Mouse (Mus musculus): ENCODE data around the gene Lsm7.

GRCm38 (mm10) chr10:80855749-80856073 is 702 bp upstream of the Lsm7 start:
- no peak for TF ChIP-seq GATA1 (IDR thresholded peaks at IDR 0.05; ENCODE audit: borderline replicate concordance, low read length)
- TF ChIP-seq FLI1 (IDR thresholded peaks at IDR 0.05; ENCODE audit: low read length): no peak
